Mouse (Mus musculus) Muller cell, postnatal 12 days (primary cell): ENCODE data around the gene Akap13.
A peak's percentile ranks its signal among the peaks of the same experiment; 100 is the strongest.

Experiments used
- DNase-seq: peaks from one replicate; pipeline ENCODE4 v3.0.0-alpha.2; 2015; ENCODE audit errors: inconsistent ontology term

The Akap13 gene

GRCm38 (mm10) chr7:75455223-75456151 lies at the start of gene Akap13:
Gene Akap13 (plus strand): TSS chr7:75455534.
- peak; percentile 100 for DNase-seq

GRCm38 (mm10) chr7:75410641-75411040 lies 44.7 kb upstream of the Akap13 start:
- DNase-seq: no peak

- DNase-seq: peak; percentile 57
Measured at GRCm38 (mm10) chr7:75411226-75411625, 44.1 kb upstream of the Akap13 start.

GRCm38 (mm10) chr7:75412011-75412510 lies 43.3 kb upstream of the Akap13 start:
- DNase-seq: peak; percentile 59

GRCm38 (mm10) chr7:75412568-75412967 lies 42.8 kb upstream of the Akap13 start:
- no peak for DNase-seq

GRCm38 (mm10) chr7:75413903-75414302 lies 41.4 kb upstream of the Akap13 start:
- DNase-seq: peak; percentile 23

GRCm38 (mm10) chr7:75414316-75414715 lies 41.0 kb upstream of the Akap13 start:
- DNase-seq: peak; percentile 65

GRCm38 (mm10) chr7:75415166-75415881 lies 40.0 kb upstream of the Akap13 start:
- DNase-seq: peak; percentile 78

- DNase-seq: peak; percentile 78
Measured at GRCm38 (mm10) chr7:75415882-75416585, 39.3 kb upstream of the Akap13 start.

GRCm38 (mm10) chr7:75420927-75421326 lies 34.4 kb upstream of the Akap13 start:
- no peak for DNase-seq

GRCm38 (mm10) chr7:75424121-75424520 lies 31.2 kb upstream of the Akap13 start:
- DNase-seq: peak; percentile 48

GRCm38 (mm10) chr7:75427322-75427721 lies 28.0 kb upstream of the Akap13 start:
- peak; percentile 95 for DNase-seq

GRCm38 (mm10) chr7:75428913-75429312 lies 26.4 kb upstream of the Akap13 start:
- DNase-seq: peak; percentile 43

GRCm38 (mm10) chr7:75430550-75430949 lies 24.8 kb upstream of the Akap13 start:
- no peak for DNase-seq

GRCm38 (mm10) chr7:75431043-75431442 lies 24.3 kb upstream of the Akap13 start:
- no peak for DNase-seq

- no peak for DNase-seq
Measured at GRCm38 (mm10) chr7:75432046-75432445, 23.3 kb upstream of the Akap13 start.

- no peak for DNase-seq
Measured at GRCm38 (mm10) chr7:75436413-75437174, 18.7 kb upstream of the Akap13 start.

GRCm38 (mm10) chr7:75439570-75439969 lies 15.8 kb upstream of the Akap13 start:
- DNase-seq: no peak

GRCm38 (mm10) chr7:75440241-75440640 lies 15.1 kb upstream of the Akap13 start:
- no peak for DNase-seq

GRCm38 (mm10) chr7:75441947-75442346 lies 13.4 kb upstream of the Akap13 start:
- no peak for DNase-seq
